Mouse (Mus musculus): ENCODE results near the gene Zcchc7. TPM values are rescaled to one million over a fixed set of nuclear protein-coding genes. Genes with fewer than 3 reads are reported as not detected.

Gene Zcchc7
- total RNA-seq, 2 experiments from 2014 or later = 14.7 to 25.8 TPM

DNA sequence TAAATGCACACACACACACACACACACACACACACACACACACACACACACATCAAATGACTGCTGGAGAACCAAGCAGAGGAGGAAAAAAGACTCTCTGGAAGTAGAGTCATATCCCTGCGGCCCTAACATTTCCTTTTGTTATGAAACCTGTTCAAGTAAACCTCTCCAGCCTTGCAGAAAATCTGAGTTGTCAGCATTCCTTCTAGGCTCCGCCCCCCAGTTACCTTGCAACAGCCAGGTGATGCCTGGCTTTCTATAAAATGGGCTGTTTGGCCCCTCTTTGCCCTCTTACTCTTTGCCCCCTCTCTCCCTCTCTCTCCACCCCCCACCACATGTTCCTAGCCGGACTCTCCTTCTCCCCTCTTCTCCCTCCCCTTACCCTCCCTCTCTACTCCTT, 210.1 kb downstream of the Zcchc7 start:
- DNase-seq = no peak

- no peak for DNase-seq
These were observed 211.7 kb downstream of the Zcchc7 start for GRCm38 (mm10) chr4:44967402-44967801.

DNA sequence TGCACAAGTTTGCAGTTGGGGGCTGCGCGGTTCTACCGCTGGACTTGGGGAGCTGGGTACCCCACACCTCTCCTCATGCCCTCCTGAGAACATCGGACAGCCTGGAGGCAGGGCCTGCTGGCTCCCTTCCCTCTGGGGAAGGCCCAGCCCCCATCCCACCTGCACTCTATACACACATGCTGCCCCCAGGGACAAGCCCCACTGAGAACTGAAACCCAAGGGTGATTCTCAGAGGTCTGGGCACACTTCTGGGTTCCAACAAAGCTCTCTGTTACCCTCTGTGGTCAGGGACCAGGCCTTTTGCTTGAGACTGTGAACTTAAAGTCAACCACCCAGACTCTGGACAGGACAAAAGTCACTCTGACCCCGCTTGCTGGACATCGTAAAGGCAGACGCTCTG, 214.4 kb downstream of the Zcchc7 start:
- no peak for DNase-seq

- peak; percentile 62 for DNase-seq
These were observed 215.0 kb downstream of the Zcchc7 start for GRCm38 (mm10) chr4:44970612-44971110.

DNA sequence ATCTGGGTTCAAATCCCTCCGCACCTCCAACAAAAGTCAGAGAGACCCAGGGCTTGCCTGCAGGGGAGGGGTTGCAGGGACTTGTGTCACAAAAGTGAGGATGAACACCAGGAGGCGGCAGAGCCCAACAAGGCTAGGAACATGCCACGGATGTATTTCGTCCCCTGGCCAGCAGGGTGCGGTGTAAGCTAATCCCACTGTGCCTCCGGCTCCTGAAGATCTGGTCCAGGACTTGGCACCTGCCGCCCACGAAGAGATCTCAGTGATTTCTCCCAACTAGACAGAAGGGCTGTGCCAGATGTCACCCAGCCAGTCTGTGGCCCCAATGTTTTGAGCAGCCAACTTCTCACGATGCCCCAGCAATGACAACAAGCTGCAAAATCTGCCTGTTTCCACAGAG, 217.8 kb downstream of the Zcchc7 start:
- peak; percentile 84 for DNase-seq

- no peak for DNase-seq
These were observed 218.2 kb downstream of the Zcchc7 start for GRCm38 (mm10) chr4:44973871-44974270.

- no peak for DNase-seq
These were observed 218.7 kb downstream of the Zcchc7 start for GRCm38 (mm10) chr4:44974331-44974730.

- DNase-seq = no peak
These were observed 220.4 kb downstream of the Zcchc7 start for GRCm38 (mm10) chr4:44976026-44976615.

DNA sequence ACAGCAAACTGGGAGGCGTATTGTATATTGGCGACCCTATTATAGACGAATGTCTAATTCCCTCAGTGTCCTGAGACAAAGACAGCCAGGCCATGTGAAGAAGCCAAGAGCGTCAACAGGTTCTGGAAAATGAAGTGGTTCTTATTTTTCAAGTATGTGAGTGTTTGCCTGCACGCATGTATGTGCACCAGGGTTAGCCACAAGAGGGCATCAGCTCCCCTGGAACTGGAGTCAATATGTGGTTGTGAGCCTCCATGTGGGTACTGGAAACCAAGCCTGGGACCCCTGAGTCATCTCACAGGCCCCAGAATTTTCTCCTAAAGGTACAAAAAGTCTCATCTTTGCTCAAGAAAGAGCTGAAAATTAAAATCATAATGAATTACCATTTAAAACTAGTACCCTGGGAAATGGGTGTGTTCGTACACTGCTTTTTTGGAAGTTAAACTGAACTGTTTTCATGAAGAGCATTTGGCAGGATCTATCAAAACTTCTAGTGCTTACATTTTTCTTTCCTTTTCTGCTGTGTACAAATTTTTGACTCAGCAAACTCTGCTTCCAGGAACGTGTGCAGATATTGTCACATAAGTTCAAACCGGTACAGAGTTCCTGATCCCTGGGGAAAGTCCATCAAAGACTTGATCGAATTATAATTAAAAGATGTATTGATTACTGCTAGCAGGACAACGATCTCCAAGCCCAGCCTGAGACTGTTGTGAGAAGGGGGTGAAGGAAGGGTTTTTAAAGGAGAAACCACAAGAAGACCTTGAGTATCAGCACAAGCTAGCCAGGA, 221.4 kb downstream of the Zcchc7 start:
- DNase-seq = no peak

DNA sequence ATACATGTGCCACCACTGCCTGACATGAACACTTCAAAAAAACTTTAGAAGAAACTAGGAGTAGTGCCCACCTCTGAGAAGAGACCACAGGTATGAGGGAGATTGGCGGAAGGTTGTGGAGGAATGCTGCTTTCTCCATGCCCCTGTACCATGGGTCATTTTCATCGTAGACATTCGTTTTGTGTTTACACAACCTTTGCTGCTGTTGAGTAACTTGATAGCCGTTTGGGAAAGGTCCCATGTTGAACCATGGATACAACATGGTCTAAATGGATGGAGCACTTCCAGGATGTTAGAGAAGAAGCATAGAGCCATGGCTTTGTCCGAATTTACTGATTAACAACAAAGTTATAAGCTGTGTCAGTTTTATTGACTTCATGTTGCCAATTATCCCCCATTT, 222.5 kb downstream of the Zcchc7 start:
- no peak for DNase-seq

GRCm38 (mm10) chr4:44979794-44980338, 224.2 kb downstream of the Zcchc7 start:
- DNase-seq = no peak

- DNase-seq = peak; percentile 85
These were observed 225.8 kb downstream of the Zcchc7 start, which contains the start of gene Grhpr for GRCm38 (mm10) chr4:44981280-44981973. Grhpr (plus strand) TSS chr4:44981395.

Small RNAs within 50 kb of the gene (microRNA-seq; reads per million reads assigned to microRNA genes)
- 0 reads per million in 2 experiments for gene Gm22639

Other genes with a start within 250 kb of the Zcchc7 start
- 1 to 10 TPM in 1 of 2 experiments, under 1 TPM in 1; 0.05 to 1.5 TPM for gene Pax5, start 45.4 kb upstream of the Zcchc7 start, total RNA-seq (2021)
- gene Grhpr, start 225.5 kb downstream of the Zcchc7 start, total RNA-seq (2021) = 10 to 100 TPM; 31.6 to 33.7 TPM

All from gastrocnemius, postnatal 10 days (tissue).